Comparison of ENCODE assay signal across 8 mouse cellular contexts in the genomic region with DNA sequence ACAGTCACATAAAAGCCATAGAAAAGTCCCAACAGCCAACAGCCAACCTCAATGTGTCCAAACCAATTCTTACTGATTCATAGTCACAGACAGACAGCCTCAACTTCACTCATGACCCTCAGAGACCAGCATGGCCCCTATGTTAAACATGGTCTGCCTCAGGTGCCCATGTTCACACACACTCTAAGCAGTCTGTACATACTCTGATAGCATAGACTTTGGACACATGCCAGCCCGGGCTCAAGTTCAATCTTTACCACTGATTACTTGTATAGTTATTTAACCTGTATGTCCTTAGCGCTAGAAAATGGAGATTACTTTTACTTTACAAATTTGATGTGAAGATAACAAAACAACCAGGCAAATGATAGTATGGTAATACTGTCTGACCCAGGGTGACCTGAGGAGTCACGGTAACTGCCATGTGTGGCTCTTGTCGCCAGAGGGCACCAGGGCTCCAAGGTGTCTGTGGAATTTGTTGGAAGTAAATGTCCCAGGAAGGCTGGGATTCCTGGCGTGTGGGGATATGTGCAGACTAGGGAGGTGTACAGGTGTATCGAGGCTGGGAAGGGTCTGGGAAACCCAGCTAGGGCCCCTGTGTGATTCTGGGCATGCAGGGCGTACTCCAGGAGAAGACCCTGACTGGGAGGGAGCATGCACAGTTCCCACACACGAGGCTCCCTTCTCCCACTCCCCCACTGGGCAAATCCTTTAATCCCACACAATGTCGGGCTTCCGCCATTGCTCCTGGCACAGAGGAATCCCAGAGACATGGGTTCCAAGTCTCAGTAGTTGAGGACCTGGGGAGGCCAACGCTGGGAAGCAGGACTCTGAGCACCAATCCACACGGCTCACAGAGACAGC. TPM values are rescaled to one million over a fixed set of nuclear protein-coding genes. Genes with fewer than 3 reads are reported as not detected.
A peak's percentile ranks its signal among the peaks of the same experiment; 100 is the strongest.
DNase-seq lines count a peak whose midpoint lies in the region; ATAC-seq and TF ChIP-seq lines count a peak whose summit lies in the region.

No protein-coding gene starts in this region.

- ATAC-seq in erythroblast, adult 5-6 weeks (replicated peaks; ENCODE audit: low FRiP score, poor library complexity, severe bottlenecking): peak; percentile 56
- ATAC-seq in heart, embryonic 15.5 days (replicated peaks; ENCODE audit: insufficient number of reproducible peaks, insufficient read depth, low FRiP score, low read depth): peak; percentile 31
- peak; percentile 57 for ATAC-seq in lung, embryonic 16.5 days (ENCODE audit: low read depth)

- no peak for TF ChIP-seq POLR2A in bone marrow macrophage, adult 2 months (IDR thresholded peaks at IDR 0.05; ENCODE audit: borderline replicate concordance, low read depth, low read length)

- H3K4me1 ChIP-seq in ES-E14 (ENCODE audit: control insufficient read depth in 2 of 2, insufficient read depth in 2 of 2, low read length in 2 of 2, poor library complexity in 1 of 2): peaks cover 0 to 12% of the 10 kb centered on the region in 2 experiments; a peak in 1 of 4 replicates
- peaks cover 5% of the 10 kb centered on the region; the same call in 1 of the 2 replicates for H3K4me1 ChIP-seq in bone marrow macrophage, adult 2 months (ENCODE audit: control insufficient read depth, insufficient read depth, low read length)
- peaks cover 30% of the 10 kb centered on the region for H3K4me1 ChIP-seq in heart, embryonic 15.5 days (replicated peaks)
- H3K4me1 ChIP-seq in lung, embryonic 16.5 days (replicated peaks; ENCODE audit: control insufficient read depth, insufficient read depth, low read length): peaks cover 14% of the 10 kb centered on the region

- H3K4me3 ChIP-seq in ES-E14 (ENCODE audit: insufficient read depth in 1 of 2, low read depth in 1 of 2, low read length in 2 of 2, poor library complexity in 1 of 2, severe bottlenecking in 1 of 2): no peak overlapping the region
- no peak overlapping the region for H3K4me3 ChIP-seq in bone marrow macrophage, adult 2 months (ENCODE audit: insufficient read depth, low read length)
- no peak overlapping the region; the same call in 1 of the 2 replicates for H3K4me3 ChIP-seq in heart, embryonic 15.5 days
- no peak overlapping the region for H3K4me3 ChIP-seq in lung, embryonic 16.5 days (ENCODE audit: low read length)

- H3K36me3 ChIP-seq in ES-E14 (ENCODE audit: control insufficient read depth, insufficient read depth, low read length, poor library complexity, severe bottlenecking): no peaks in the 10 kb centered on the region
- no peaks in the 10 kb centered on the region for H3K36me3 ChIP-seq in heart, embryonic 15.5 days
- H3K36me3 ChIP-seq in lung, embryonic 16.5 days (ENCODE audit: control insufficient read depth, insufficient read depth, low read length): no peaks in the 10 kb centered on the region

- H3K27ac ChIP-seq in ES-E14 (ENCODE audit: insufficient read depth, low read depth, low read length, poor library complexity, severe bottlenecking): peak overlapping the region; percentile 17; the same call in 1 of the 2 replicates
- no peak overlapping the region for H3K27ac ChIP-seq in bone marrow macrophage, adult 2 months (ENCODE audit: insufficient read depth, low read depth, low read length)
- no peak overlapping the region for H3K27ac ChIP-seq in heart, embryonic 15.5 days
- no peak overlapping the region for H3K27ac ChIP-seq in lung, embryonic 16.5 days (ENCODE audit: low read length)

- DNase-seq in ES-E14 (ENCODE audit: low read depth, low spot score): peak; percentile 56
- DNase-seq in kidney, postnatal 10 days: peak; percentile 84
- peak; percentile 52 for DNase-seq in ovary, postnatal 14 days (ENCODE audit: low spot score)
- peak; percentile 50 for DNase-seq in yolk sac, embryonic 10.5 days (ENCODE audit: low spot score)

- H3K4me2 ChIP-seq in heart, embryonic 15.5 days: peak overlapping the region; percentile 42
- peak overlapping the region; percentile 7; the same call in 1 of the 2 replicates for H3K4me2 ChIP-seq in lung, embryonic 16.5 days (ENCODE audit: low read depth, low read length)

- peak; percentile 90 for TF ChIP-seq CTCF in bone marrow macrophage, adult 2 months (IDR thresholded peaks at IDR 0.05; ENCODE audit: low read depth, low read length)

- WGBS in heart, embryonic 15.5 days: 7% methylated on average over 12 of the region's 12 CpGs
- 7% methylated on average over 12 of the region's 12 CpGs for WGBS in lung, embryonic 16.5 days

- H3K9me3 ChIP-seq in ES-E14 (ENCODE audit: control insufficient read depth, insufficient read depth, low read depth, low read length): no peaks in the 10 kb centered on the region
- H3K9me3 ChIP-seq in heart, embryonic 15.5 days (replicated peaks): no peaks in the 10 kb centered on the region
- H3K9me3 ChIP-seq in lung, embryonic 16.5 days (ENCODE audit: control insufficient read depth, low read length): no peaks in the 10 kb centered on the region

- H3K27me3 ChIP-seq in heart, embryonic 15.5 days: no peaks in the 10 kb centered on the region
- peaks cover 5% of the 10 kb centered on the region; the same call in 1 of the 2 replicates for H3K27me3 ChIP-seq in lung, embryonic 16.5 days (ENCODE audit: control insufficient read depth, insufficient read depth, low read depth, low read length)

- in situ Hi-C loops in ES-E14 (cut with MboI; ENCODE audit: low sequenced_read_pairs in 2 of 2, unreplicated experiment in 2 of 2): loop anchor here (5.0 to 25.0 kb wide), 2 partner anchors 248 to 258 kb away; no protein-coding TSS in a partner anchor

- no peak overlapping the region; the same call in 1 of the 2 replicates for H3K9ac ChIP-seq in ES-E14 (ENCODE audit: insufficient read depth, low read depth, low read length, poor library complexity, severe bottlenecking)
- H3K9ac ChIP-seq in heart, embryonic 15.5 days: no peak overlapping the region
- H3K9ac ChIP-seq in lung, embryonic 16.5 days (ENCODE audit: low read length): no peak overlapping the region

TF ChIP-seq in ES-E14, 5 proteins besides CTCF, POLR2A, EP300 and RAD21:
- TF ChIP-seq HCFC1 (IDR thresholded peaks at IDR 0.05; ENCODE audit: borderline replicate concordance, insufficient read depth, low read length): no peak
- peak; percentile 76 for TF ChIP-seq ZC3H11A (IDR thresholded peaks at IDR 0.05; ENCODE audit: borderline replicate concordance, low read depth, low read length)
- TF ChIP-seq MAFK (IDR thresholded peaks at IDR 0.05; ENCODE audit: insufficient read depth, low read depth, low read length): no peak
- no peak for TF ChIP-seq CHD2 (IDR thresholded peaks at IDR 0.05; ENCODE audit: low read depth, low read length)
- TF ChIP-seq ZNF384 (IDR thresholded peaks at IDR 0.05; ENCODE audit: low read depth, low read length): no peak

RNA-seq across cellular contexts. Expression of a gene that starts 4.8 kb away (rescaled TPM):
- 6.9 and 23.5 TPM in 2 replicates for total RNA-seq in ES-E14 (2012; rRNA removed)
- 0.33 and 2.2 TPM in 2 replicates for polyA plus RNA-seq in bone marrow macrophage, adult 2 months (2012; ENCODE audit: insufficient read depth, insufficient read length, missing spikeins)
- 161 and 176 TPM in 2 replicates for total RNA-seq in erythroblast, adult 5-6 weeks (2015; ENCODE audit: low replicate concordance)
- total RNA-seq in erythroblast, adult 5-6 weeks (2017; ENCODE audit: low replicate concordance): 245 and 274 TPM in 2 replicates
- 5.4 and 5.9 TPM in 2 replicates for polyA plus RNA-seq in heart, embryonic 15.5 days (2015; fragmentation: Nextera tagmentation; extraction: Ambion mirVana)
- polyA plus RNA-seq in lung, embryonic 16.5 days (2015; fragmentation: Nextera tagmentation; extraction: Ambion mirVana): 9.1 and 9.2 TPM in 2 replicates

RNA-seq across cellular contexts. Expression of a gene that starts 42.9 kb away (rescaled TPM):
- 1.0 and 3.1 TPM in 2 replicates for total RNA-seq in ES-E14 (2012; rRNA removed)
- polyA plus RNA-seq in bone marrow macrophage, adult 2 months (2012; ENCODE audit: insufficient read depth, insufficient read length, missing spikeins): not detected in 2 replicates
- total RNA-seq in erythroblast, adult 5-6 weeks (2015; ENCODE audit: low replicate concordance): not detected in 2 replicates
- total RNA-seq in erythroblast, adult 5-6 weeks (2017; ENCODE audit: low replicate concordance): 0.43 and 5.3 TPM in 2 replicates
- 0.29 and 0.43 TPM in 2 replicates for polyA plus RNA-seq in heart, embryonic 15.5 days (2015; fragmentation: Nextera tagmentation; extraction: Ambion mirVana)
- polyA plus RNA-seq in lung, embryonic 16.5 days (2015; fragmentation: Nextera tagmentation; extraction: Ambion mirVana): 2.0 and 3.0 TPM in 2 replicates

RNA-seq across cellular contexts. Expression of a gene that starts 53.8 kb away (rescaled TPM):
- 11.1 and 11.2 TPM in 2 replicates for total RNA-seq in ES-E14 (2012; rRNA removed)
- polyA plus RNA-seq in bone marrow macrophage, adult 2 months (2012; ENCODE audit: insufficient read depth, insufficient read length, missing spikeins): 0.32 TPM in 1 of 2 replicates, not detected in the other
- total RNA-seq in erythroblast, adult 5-6 weeks (2015; ENCODE audit: low replicate concordance): 0.19 TPM in 1 of 2 replicates, not detected in the other
- total RNA-seq in erythroblast, adult 5-6 weeks (2017; ENCODE audit: low replicate concordance): 0.14 TPM in 1 of 2 replicates, not detected in the other
- polyA plus RNA-seq in heart, embryonic 15.5 days (2015; fragmentation: Nextera tagmentation; extraction: Ambion mirVana): 9.1 and 12.4 TPM in 2 replicates
- 10.6 and 12.0 TPM in 2 replicates for polyA plus RNA-seq in lung, embryonic 16.5 days (2015; fragmentation: Nextera tagmentation; extraction: Ambion mirVana)

RNA-seq across cellular contexts. Expression of a gene that starts 57.6 kb away (rescaled TPM):
- total RNA-seq in ES-E14 (2012; rRNA removed): 267 and 398 TPM in 2 replicates
- 712 and 757 TPM in 2 replicates for polyA plus RNA-seq in bone marrow macrophage, adult 2 months (2012; ENCODE audit: insufficient read depth, insufficient read length, missing spikeins)
- 214 and 246 TPM in 2 replicates for total RNA-seq in erythroblast, adult 5-6 weeks (2015; ENCODE audit: low replicate concordance)
- total RNA-seq in erythroblast, adult 5-6 weeks (2017; ENCODE audit: low replicate concordance): 60.4 and 72.2 TPM in 2 replicates
- polyA plus RNA-seq in heart, embryonic 15.5 days (2015; fragmentation: Nextera tagmentation; extraction: Ambion mirVana): 197 and 216 TPM in 2 replicates
- polyA plus RNA-seq in lung, embryonic 16.5 days (2015; fragmentation: Nextera tagmentation; extraction: Ambion mirVana): 180 and 204 TPM in 2 replicates
